In genomic region chr3:11293001-11293400, GRCm38 (mm10) we compare ENCODE assay signal across 23 mouse cellular contexts.
DNase-seq lines count a peak whose midpoint lies in the region; ATAC-seq and TF ChIP-seq lines count a peak whose summit lies in the region.
"Had no signal": no experiment of that assay in that cellular context is flagged by ENCODE, and none has a peak within 500 bp of the region (broad histone marks: within the 10 kb centered on the region; RNA-seq: fewer than 3 reads in every experiment).

No protein-coding gene starts in this region.

- peak; percentile 7 for DNase-seq in forebrain, embryonic 14.5 days (ENCODE audit: low spot score)
- no peak for DNase-seq in frontal cortex, postnatal 10 days (ENCODE audit: low spot score in 2 of 2)
- peak; percentile 1 for DNase-seq in midbrain, postnatal 0 days (ENCODE audit: low spot score)
- DNase-seq in brain, embryonic 14.5 days (ENCODE audit: low read depth): peak; percentile 16
- DNase-seq in testis, postnatal 14 days (ENCODE audit: low spot score): no peak
- DNase-seq: adrenal gland, postnatal 14 days; cerebellum, adult 18-20 months; cerebellum, adult 9-10 months; cerebellum, postnatal 14 days; gastrocnemius, postnatal 25 days; heart, adult 2 months; heart, postnatal 14 days; heart, postnatal 4 days; kidney, adult 11 months had no signal

- WGBS in forebrain, embryonic 14.5 days: 75% methylated on average over 3 of the region's 3 CpGs
- 79% methylated on average over 3 of the region's 3 CpGs for WGBS in forebrain, embryonic 12.5 days
- 71% methylated on average over 3 of the region's 3 CpGs for WGBS in midbrain, postnatal 0 days
- WGBS in midbrain, embryonic 16.5 days: 61% methylated on average over 3 of the region's 3 CpGs

- no peaks in the 10 kb centered on the region for H3K4me1 ChIP-seq in forebrain, embryonic 14.5 days (ENCODE audit: control insufficient read depth, insufficient read depth, low read length)
- no peaks in the 10 kb centered on the region for H3K4me1 ChIP-seq in forebrain, embryonic 12.5 days
- H3K4me1 ChIP-seq in midbrain, postnatal 0 days (ENCODE audit: insufficient read depth, low read length): no peaks in the 10 kb centered on the region
- no peaks in the 10 kb centered on the region for H3K4me1 ChIP-seq in midbrain, embryonic 16.5 days (ENCODE audit: control insufficient read depth, insufficient read depth, low read length)
- H3K4me1 ChIP-seq: forebrain, embryonic 13.5 days; heart, embryonic 10.5 days; heart, embryonic 13.5 days; intestine, embryonic 15.5 days had no signal

- TF ChIP-seq POLR2A in brain, embryonic 14.5 days (IDR thresholded peaks at IDR 0.05; ENCODE audit: borderline replicate concordance, extremely low read depth, insufficient read depth, insufficient read length, poor library complexity, severe bottlenecking): no peak

- H3K4me3 ChIP-seq in forebrain, embryonic 14.5 days (ENCODE audit: low read depth, low read length): no peak overlapping the region
- H3K4me3 ChIP-seq in forebrain, embryonic 12.5 days (replicated peaks): no peak overlapping the region
- H3K4me3 ChIP-seq in midbrain, postnatal 0 days (ENCODE audit: low read depth, low read length): no peak overlapping the region
- H3K4me3 ChIP-seq in midbrain, embryonic 16.5 days (ENCODE audit: low read depth, low read length): no peak overlapping the region
- H3K4me3 ChIP-seq: forebrain, embryonic 13.5 days; heart, adult 2 months; heart, embryonic 10.5 days; heart, embryonic 13.5 days; intestine, embryonic 15.5 days had no signal

- no peaks in the 10 kb centered on the region for H3K36me3 ChIP-seq in forebrain, embryonic 14.5 days (ENCODE audit: control insufficient read depth, insufficient read depth, low read length)
- H3K36me3 ChIP-seq in forebrain, embryonic 12.5 days (replicated peaks): no peaks in the 10 kb centered on the region
- no peaks in the 10 kb centered on the region for H3K36me3 ChIP-seq in midbrain, postnatal 0 days (ENCODE audit: insufficient read depth, low read length)
- H3K36me3 ChIP-seq in midbrain, embryonic 16.5 days (ENCODE audit: control insufficient read depth, insufficient read depth, low read length): no peaks in the 10 kb centered on the region
- H3K36me3 ChIP-seq: heart, embryonic 10.5 days; heart, embryonic 13.5 days; intestine, embryonic 15.5 days had no signal

- H3K4me2 ChIP-seq in forebrain, embryonic 14.5 days (ENCODE audit: low read length): no peak overlapping the region
- H3K4me2 ChIP-seq in forebrain, embryonic 12.5 days: no peak overlapping the region
- H3K4me2 ChIP-seq in midbrain, postnatal 0 days (ENCODE audit: low read depth, low read length, poor library complexity, severe bottlenecking): no peak overlapping the region
- no peak overlapping the region for H3K4me2 ChIP-seq in midbrain, embryonic 16.5 days (ENCODE audit: low read length)
- H3K4me2 ChIP-seq: forebrain, embryonic 13.5 days; heart, embryonic 13.5 days; hindbrain, embryonic 14.5 days; intestine, embryonic 15.5 days had no signal

- ATAC-seq in forebrain, embryonic 14.5 days: no peak
- ATAC-seq in forebrain, embryonic 12.5 days (ENCODE audit: low FRiP score): no peak
- 0 out of 2 replicates have a peak, but pooled peaks have one; percentile 41 for ATAC-seq in frontal cortex, adult (ENCODE audit: low TSS enrichment)
- ATAC-seq in midbrain, postnatal 0 days (ENCODE audit: low FRiP score): no peak
- no peak for ATAC-seq in midbrain, embryonic 16.5 days
- ATAC-seq: forebrain, embryonic 13.5 days; intestine, embryonic 15.5 days; Patski had no signal

- H3K9ac ChIP-seq in forebrain, embryonic 14.5 days (ENCODE audit: low read length): no peak overlapping the region
- no peak overlapping the region for H3K9ac ChIP-seq in forebrain, embryonic 12.5 days
- no peak overlapping the region for H3K9ac ChIP-seq in midbrain, postnatal 0 days (replicated peaks; ENCODE audit: low read length, poor library complexity, severe bottlenecking)
- H3K9ac ChIP-seq in midbrain, embryonic 16.5 days (ENCODE audit: low read depth, low read length): no peak overlapping the region
- H3K9ac ChIP-seq: forebrain, embryonic 13.5 days; heart, embryonic 13.5 days; hindbrain, embryonic 14.5 days; intestine, embryonic 15.5 days had no signal

- no peaks in the 10 kb centered on the region for H3K27me3 ChIP-seq in forebrain, embryonic 14.5 days (replicated peaks; ENCODE audit: control insufficient read depth, insufficient read depth, low read length)
- no peaks in the 10 kb centered on the region for H3K27me3 ChIP-seq in forebrain, embryonic 12.5 days
- H3K27me3 ChIP-seq in midbrain, postnatal 0 days (ENCODE audit: insufficient read depth, low read length): no peaks in the 10 kb centered on the region
- H3K27me3 ChIP-seq in midbrain, embryonic 16.5 days (ENCODE audit: control insufficient read depth, insufficient read depth, low read depth, low read length): no peaks in the 10 kb centered on the region
- H3K27me3 ChIP-seq: forebrain, embryonic 13.5 days; heart, embryonic 13.5 days; intestine, embryonic 15.5 days had no signal

- H3K27ac ChIP-seq in forebrain, embryonic 14.5 days (ENCODE audit: low read depth, low read length): no peak overlapping the region
- H3K27ac ChIP-seq in forebrain, embryonic 12.5 days: no peak overlapping the region
- no peak overlapping the region for H3K27ac ChIP-seq in midbrain, postnatal 0 days (ENCODE audit: low read depth, low read length)
- H3K27ac ChIP-seq in midbrain, embryonic 16.5 days (ENCODE audit: low read length): no peak overlapping the region
- H3K27ac ChIP-seq: forebrain, embryonic 13.5 days; heart, adult 2 months; heart, embryonic 10.5 days; heart, embryonic 13.5 days; hindbrain, embryonic 14.5 days; intestine, embryonic 15.5 days had no signal

- no peaks in the 10 kb centered on the region for H3K9me3 ChIP-seq in forebrain, embryonic 14.5 days (replicated peaks; ENCODE audit: control insufficient read depth, low read length)
- H3K9me3 ChIP-seq in forebrain, embryonic 12.5 days: no peaks in the 10 kb centered on the region
- no peaks in the 10 kb centered on the region for H3K9me3 ChIP-seq in midbrain, postnatal 0 days (ENCODE audit: low read length)
- no peaks in the 10 kb centered on the region for H3K9me3 ChIP-seq in midbrain, embryonic 16.5 days (replicated peaks; ENCODE audit: control insufficient read depth, low read length, poor library complexity, severe bottlenecking)
- H3K9me3 ChIP-seq: forebrain, embryonic 13.5 days; heart, embryonic 10.5 days; heart, embryonic 13.5 days; intestine, embryonic 15.5 days had no signal

- TF ChIP-seq CTCF in midbrain, postnatal 0 days (IDR thresholded peaks at IDR 0.05): no peak
- no peak for TF ChIP-seq CTCF in brain, embryonic 14.5 days (IDR thresholded peaks at IDR 0.05; ENCODE audit: borderline replicate concordance, extremely low read depth, insufficient read depth, insufficient read length)

Comparison
In these comparisons a context has a peak if more than half of its experiments do, and no peak if none do; other contexts are left out.
1. DNase-seq: peak in forebrain, embryonic 14.5 days (single experiment), midbrain, postnatal 0 days (single experiment) and brain, embryonic 14.5 days (single experiment); none in frontal cortex, postnatal 10 days (0 of 2) and testis, postnatal 14 days (single experiment).